Mouse (Mus musculus) left cerebral cortex, adult 2 months (tissue): ENCODE results near the gene Terf2ip. TPM values are rescaled to one million over a fixed set of nuclear protein-coding genes. Genes with fewer than 3 reads are reported as not detected.

Experiments
- DNase-seq, 2 experiments: peaks; one replicate each; pipeline ENCODE4 v3.0.0; 2021 to 2022; ENCODE audit warnings: low spot score in 2 of 2, mixed read lengths in 1 of 2; ENCODE audit errors: extremely low spot score in 1 of 2
- H3K27ac ChIP-seq: fragments of 200-600 bp; 2 replicates; pipeline ENCODE4 v1.8.1; 2022
- H3K4me3 ChIP-seq: fragments of 200-600 bp; 2 replicates; pipeline ENCODE4 v1.8.1; 2022
- CTCF ChIP-seq: fragments of 200-600 bp; IDR thresholded peaks from 2 replicates; pipeline ENCODE4 v1.8.1; 2022; ENCODE audit warnings: antibody characterized with exemption, mild to moderate bottlenecking, moderate library complexity
- intact Hi-C: fragments of 180-260 bp; cut with DNase I; formaldehyde crosslinking; loops from one replicate; pipeline ENCODE4 v1.15.1; 2025
- total RNA-seq, 2 experiments: library from RNA; stranded (reverse); gene quantifications; 2 replicates each; pipeline ENCODE4 v1.2.3; 2021

Gene Terf2ip
- total RNA-seq, 2 experiments from 2014 or later: 37.3 to 40.6 TPM

GRCm38 (mm10) chr8:112014936-112015335, 3.7 kb downstream of the Terf2ip start, which contains the start of gene Gm6793:
Gm6793 (minus strand) TSS chr8:112015036.
- intact Hi-C loops: no loop called here
- Histone ChIP-seq H3K4me3 (no peak within 1 kb of the TSS), H3K27ac (no peak within 1 kb of the TSS)
- no peak for TF ChIP-seq CTCF
- DNase-seq: no peak

DNA sequence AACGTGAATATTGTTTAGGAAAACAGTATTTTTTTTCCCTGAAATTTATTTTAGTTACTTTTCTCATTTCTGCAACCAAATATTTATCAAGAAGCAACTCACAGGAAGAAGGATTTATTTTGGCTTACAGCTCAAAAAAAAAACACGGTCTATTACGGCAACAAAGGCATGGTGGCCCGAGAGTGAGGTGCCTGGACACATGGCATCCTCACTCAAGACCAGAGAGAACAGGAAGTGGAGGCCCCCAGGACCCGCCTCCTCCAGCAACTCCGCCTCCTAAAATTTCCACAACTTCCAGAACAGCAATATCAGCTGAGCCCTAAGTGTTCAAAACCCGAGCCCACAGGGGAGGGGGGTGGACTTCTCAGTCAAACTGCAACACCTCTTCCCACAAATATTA, 18.3 kb downstream of the Terf2ip start:
- H3K4me3 ChIP-seq: no peak overlapping the region
- DNase-seq: no peak
- TF ChIP-seq CTCF: no peak
- H3K27ac ChIP-seq: no peak overlapping the region
- intact Hi-C loops: no loop called here

DNA sequence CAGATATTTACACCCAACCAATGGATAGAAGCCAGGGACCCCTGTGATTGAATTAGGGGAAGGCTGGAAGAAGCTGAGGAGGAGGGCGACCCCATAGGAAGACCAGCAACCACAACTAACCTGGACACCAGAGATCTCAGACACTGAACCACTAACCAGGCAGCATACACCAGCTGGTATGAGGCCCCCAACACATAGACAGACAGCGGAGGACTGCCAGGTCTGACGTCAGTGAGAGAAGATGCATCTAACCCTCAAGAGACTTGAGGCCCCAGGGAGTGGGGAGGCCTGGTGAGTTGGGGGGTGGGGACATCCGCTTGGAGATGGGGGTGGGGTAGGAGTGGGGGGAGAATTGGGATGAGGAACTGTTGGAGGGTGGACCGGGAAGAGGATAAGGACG, 19.5 kb downstream of the Terf2ip start:
- DNase-seq: no peak
- Histone ChIP-seq H3K27ac (no peak overlapping the region), H3K4me3 (no peak overlapping the region)
- no peak for TF ChIP-seq CTCF
- intact Hi-C loops: no loop called here

DNA sequence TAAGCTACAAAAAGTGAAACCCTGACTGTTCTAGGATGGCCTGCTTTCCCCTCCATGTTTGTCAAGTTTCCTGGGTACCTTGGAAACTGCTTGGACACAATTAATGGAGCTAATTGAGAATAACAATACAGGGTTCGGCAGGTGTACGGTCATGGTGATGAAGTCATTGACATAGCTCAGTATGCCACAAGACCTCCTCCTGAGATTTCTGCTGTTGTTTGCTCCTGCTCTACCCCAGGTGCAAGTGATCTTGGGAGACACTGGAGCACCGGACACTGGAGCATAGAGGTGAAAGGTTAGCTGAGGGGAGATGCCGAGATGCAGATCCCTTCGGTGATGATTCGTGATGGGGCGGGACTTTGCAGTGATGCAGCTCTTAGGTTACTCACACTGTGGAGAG, 21.9 kb downstream of the Terf2ip start:
- H3K4me3 ChIP-seq: no peak overlapping the region
- no peak overlapping the region for H3K27ac ChIP-seq
- DNase-seq: no peak
- intact Hi-C loops: no loop called here
- no peak for TF ChIP-seq CTCF

GRCm38 (mm10) chr8:112034603-112035002, 23.4 kb downstream of the Terf2ip start:
- peak; percentile 68 for TF ChIP-seq CTCF
- Histone ChIP-seq H3K27ac (no peak overlapping the region), H3K4me3 (no peak overlapping the region)
- no peak for DNase-seq
- intact Hi-C loops: no loop called here

- Histone ChIP-seq H3K27ac (no peak overlapping the region), H3K4me3 (no peak overlapping the region)
- intact Hi-C loops: no loop called here
- no peak for DNase-seq
- no peak for TF ChIP-seq CTCF
These were observed 26.3 kb downstream of the Terf2ip start for GRCm38 (mm10) chr8:112037521-112037920.

DNA sequence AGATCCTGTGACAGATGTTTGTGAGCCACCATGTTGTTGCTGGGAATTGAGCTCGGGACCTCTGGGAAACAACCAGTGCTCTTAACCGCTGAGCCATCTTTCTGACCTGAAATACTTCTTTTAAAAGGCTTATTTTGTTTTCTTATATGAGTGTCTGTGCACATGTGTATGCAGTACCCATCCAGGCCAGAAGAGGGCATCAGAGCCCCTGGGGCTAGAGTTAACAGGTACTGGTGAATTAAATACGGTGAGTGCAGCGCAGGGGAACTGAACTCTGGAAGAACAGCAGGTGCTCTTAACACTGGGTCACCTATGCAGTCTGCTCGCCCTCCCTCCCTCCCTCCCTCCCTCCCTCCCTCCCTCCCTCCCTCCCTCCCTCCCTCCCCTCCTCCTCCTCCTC, 34.0 kb downstream of the Terf2ip start:
- H3K27ac ChIP-seq: no peak overlapping the region
- no peak overlapping the region for H3K4me3 ChIP-seq
- intact Hi-C loops: loop anchor here (5.0 kb wide), 1 partner anchor 927 kb away; no protein-coding TSS in a partner anchor
- TF ChIP-seq CTCF: peak; percentile 32
- no peak for DNase-seq

- no peak overlapping the region for H3K27ac ChIP-seq
- DNase-seq: peak; percentile 84 to 90
- TF ChIP-seq CTCF: peak; percentile 95
- no peak overlapping the region for H3K4me3 ChIP-seq
- intact Hi-C loops: loop anchor here (1.0 to 5.0 kb wide), 3 partner anchors 926 to 1587 kb away; no protein-coding TSS in a partner anchor
These were observed 34.7 kb downstream of the Terf2ip start for GRCm38 (mm10) chr8:112045896-112046295.

DNA sequence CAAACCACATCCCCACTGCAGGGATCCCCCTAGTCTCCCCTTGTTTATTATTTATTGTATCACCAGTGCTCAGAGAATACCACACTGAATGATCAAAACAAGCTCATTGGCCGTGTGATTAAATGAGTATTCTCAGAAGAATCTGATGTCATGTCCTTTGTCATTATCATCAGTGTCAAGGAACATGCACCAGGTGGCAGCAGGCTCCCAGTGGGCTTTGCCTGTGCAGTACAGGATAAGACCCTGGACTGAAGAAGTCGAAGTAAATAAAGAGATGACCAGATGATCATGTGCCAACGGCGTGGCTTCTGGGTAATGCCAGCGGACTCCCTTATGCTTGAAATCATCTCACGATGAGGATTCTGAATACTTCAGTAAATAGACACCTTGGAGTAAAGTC, 37.1 kb downstream of the Terf2ip start:
- no peak for DNase-seq
- no peak for TF ChIP-seq CTCF
- H3K27ac ChIP-seq: no peak overlapping the region
- H3K4me3 ChIP-seq: no peak overlapping the region
- intact Hi-C loops: loop anchor here (5.0 kb wide), 1 partner anchor 924 kb away; no protein-coding TSS in a partner anchor

GRCm38 (mm10) chr8:112049984-112050383, 38.8 kb downstream of the Terf2ip start:
- TF ChIP-seq CTCF: peak; percentile 9
- no peak for DNase-seq
- Histone ChIP-seq H3K4me3 (no peak overlapping the region), H3K27ac (no peak overlapping the region)
- intact Hi-C loops: loop anchor here (5.0 kb wide), 1 partner anchor 922 kb away; no protein-coding TSS in a partner anchor

DNA sequence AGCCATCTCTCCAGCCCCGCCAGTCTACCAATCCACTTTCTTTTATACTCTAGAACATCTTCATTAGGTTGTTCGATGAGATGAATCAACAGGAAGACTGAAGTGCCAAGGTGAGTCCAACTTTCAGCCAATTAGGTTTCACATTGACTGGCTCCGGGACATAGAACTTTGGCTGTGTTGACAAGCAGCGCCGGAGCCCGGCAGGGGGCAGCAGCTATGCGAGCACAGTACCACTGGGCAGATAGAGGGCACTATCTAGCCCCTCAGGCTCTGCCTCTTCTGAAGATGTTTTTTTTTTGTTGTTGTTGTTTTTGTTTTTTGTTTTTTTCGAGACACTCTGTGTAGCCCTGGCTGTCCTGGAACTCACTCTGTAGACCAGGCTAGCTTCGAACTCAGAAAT, 40.3 kb downstream of the Terf2ip start:
- intact Hi-C loops: no loop called here
- no peak overlapping the region for H3K4me3 ChIP-seq
- DNase-seq: no peak
- no peak for TF ChIP-seq CTCF
- no peak overlapping the region for H3K27ac ChIP-seq

DNA sequence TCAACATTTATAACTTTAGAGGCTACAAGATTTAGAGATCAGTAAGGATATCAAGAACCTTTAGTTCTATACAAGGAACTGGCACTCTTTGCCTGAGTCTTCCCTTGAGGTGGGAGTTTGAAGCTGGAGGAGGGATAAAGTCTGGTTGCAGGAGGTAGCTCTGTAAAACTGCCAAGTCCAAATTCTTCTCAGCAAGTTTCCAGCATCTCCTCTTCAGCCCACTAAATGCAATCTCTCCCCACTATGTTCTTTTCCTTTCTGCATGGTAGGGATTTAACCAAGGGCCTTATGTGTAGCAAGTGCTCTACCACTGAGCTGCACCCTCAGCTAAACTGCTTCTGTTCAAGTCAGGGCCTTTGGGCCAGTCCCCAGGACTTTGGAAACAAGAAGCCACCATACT, 43.3 kb downstream of the Terf2ip start:
- H3K27ac ChIP-seq: no peak overlapping the region
- intact Hi-C loops: no loop called here
- H3K4me3 ChIP-seq: no peak overlapping the region
- no peak for TF ChIP-seq CTCF
- DNase-seq: no peak

DNA sequence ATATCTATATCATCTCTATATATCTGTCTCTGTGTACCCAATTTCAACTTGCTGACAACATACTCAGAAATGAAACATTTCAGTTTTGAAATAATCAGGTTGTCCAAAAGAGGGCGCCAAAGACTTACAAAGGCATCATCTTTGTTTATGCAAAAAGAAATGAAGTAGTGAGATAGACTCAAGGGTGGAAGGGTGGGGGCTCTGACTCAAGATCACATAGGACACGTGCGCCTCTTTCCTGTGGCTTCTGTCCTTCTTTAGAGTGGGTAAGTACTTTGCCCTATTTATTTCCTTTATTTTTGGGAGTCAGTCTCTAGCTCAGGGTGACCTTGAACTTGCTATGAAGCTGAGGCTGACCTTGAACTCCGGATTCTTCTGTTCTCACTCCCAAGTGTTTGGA, 50.2 kb downstream of the Terf2ip start:
- peak; percentile 88 for TF ChIP-seq CTCF
- intact Hi-C loops: loop anchor here (1.0 to 10.0 kb wide), 5 partner anchors 511 to 1571 kb away; partner anchors contain the start of gene Cntnap4
- no peak overlapping the region for H3K4me3 ChIP-seq
- DNase-seq: peak in 1 of 2 experiments; percentile 21
- H3K27ac ChIP-seq: no peak overlapping the region

Other genes with a start within 250 kb of the Terf2ip start
- 10 to 100 TPM; 75.4 to 83.1 TPM for gene Cfdp1, start 157.1 kb upstream of the Terf2ip start, total RNA-seq
- 1 to 10 TPM; 3.0 to 3.4 TPM for gene Tmem170, start 134.6 kb upstream of the Terf2ip start, total RNA-seq
- gene Chst5, start 101.0 kb upstream of the Terf2ip start, total RNA-seq: under 1 TPM; 0.29 to 0.51 TPM
- 10 to 100 TPM; 11.7 to 13.2 TPM for gene Tmem231, start 77.5 kb upstream of the Terf2ip start, total RNA-seq
- 100 to 1,000 TPM; 209 to 211 TPM for gene Gabarapl2, start 70.7 kb upstream of the Terf2ip start, total RNA-seq
- gene Adat1, start 19.1 kb upstream of the Terf2ip start, total RNA-seq: 1 to 10 TPM; 6.4 to 6.6 TPM
- gene Kars, start 75 bp upstream of the Terf2ip start, total RNA-seq: 10 to 100 TPM; 67.6 to 73.6 TPM
- gene Gm6793, start 3.6 kb downstream of the Terf2ip start, total RNA-seq: not detected